ENCODE assay signal across 18 mouse cellular contexts in genomic region chr2:73347136-73347535, GRCm38 (mm10). TPM values are rescaled to one million over a fixed set of nuclear protein-coding genes. Genes with fewer than 3 reads are reported as not detected.
DNase-seq lines count a peak whose midpoint lies in the region; ATAC-seq lines count a peak whose summit lies in the region.
"Had no signal": no experiment of that assay in that cellular context is flagged by ENCODE, and none has a peak within 500 bp of the region (broad histone marks: within the 10 kb centered on the region; RNA-seq: fewer than 3 reads in every experiment).

No protein-coding gene starts in this region.

- H3K27me3 ChIP-seq in hindbrain, embryonic 16.5 days (replicated peaks; ENCODE audit: control insufficient read depth, insufficient read depth, low read length) = no peaks in the 10 kb centered on the region
- H3K27me3 ChIP-seq in hindbrain, embryonic 13.5 days = no peaks in the 10 kb centered on the region
- H3K27me3 ChIP-seq in midbrain, embryonic 16.5 days (ENCODE audit: control insufficient read depth, insufficient read depth, low read depth, low read length) = no peaks in the 10 kb centered on the region
- H3K27me3 ChIP-seq: embryonic facial prominence, embryonic 13.5 days had no signal

- H3K9ac ChIP-seq in hindbrain, embryonic 16.5 days (ENCODE audit: low read depth, low read length) = no peak overlapping the region
- H3K9ac ChIP-seq in hindbrain, embryonic 13.5 days = no peak overlapping the region
- no peak overlapping the region for H3K9ac ChIP-seq in midbrain, embryonic 16.5 days (ENCODE audit: low read depth, low read length)
- H3K9ac ChIP-seq: embryonic facial prominence, embryonic 13.5 days; liver, embryonic 14.5 days had no signal

- H3K9me3 ChIP-seq in hindbrain, embryonic 16.5 days (ENCODE audit: control insufficient read depth, low read length) = no peaks in the 10 kb centered on the region
- no peaks in the 10 kb centered on the region for H3K9me3 ChIP-seq in hindbrain, embryonic 13.5 days
- no peaks in the 10 kb centered on the region for H3K9me3 ChIP-seq in midbrain, embryonic 16.5 days (replicated peaks; ENCODE audit: control insufficient read depth, low read length, poor library complexity, severe bottlenecking)
- H3K9me3 ChIP-seq: embryonic facial prominence, embryonic 13.5 days; megakaryocyte, embryonic 14.5 days had no signal

- no peak overlapping the region for H3K4me2 ChIP-seq in hindbrain, embryonic 16.5 days (ENCODE audit: low read length)
- no peak overlapping the region for H3K4me2 ChIP-seq in hindbrain, embryonic 13.5 days
- H3K4me2 ChIP-seq in midbrain, embryonic 16.5 days (ENCODE audit: low read length) = no peak overlapping the region
- H3K4me2 ChIP-seq: embryonic facial prominence, embryonic 13.5 days had no signal

- H3K36me3 ChIP-seq in hindbrain, embryonic 16.5 days (ENCODE audit: control insufficient read depth, insufficient read depth, low read length) = no peaks in the 10 kb centered on the region
- no peaks in the 10 kb centered on the region for H3K36me3 ChIP-seq in hindbrain, embryonic 13.5 days
- no peaks in the 10 kb centered on the region for H3K36me3 ChIP-seq in midbrain, embryonic 16.5 days (ENCODE audit: control insufficient read depth, insufficient read depth, low read length)
- H3K36me3 ChIP-seq: embryonic facial prominence, embryonic 13.5 days had no signal

- peak overlapping the region; percentile 24; the same call in 1 of the 2 replicates for H3K27ac ChIP-seq in hindbrain, embryonic 16.5 days (ENCODE audit: low read depth, low read length)
- H3K27ac ChIP-seq in hindbrain, embryonic 13.5 days = no peak overlapping the region
- H3K27ac ChIP-seq in midbrain, embryonic 16.5 days (ENCODE audit: low read length) = no peak overlapping the region
- H3K27ac ChIP-seq: liver, embryonic 14.5 days had no signal

- H3K4me3 ChIP-seq in hindbrain, embryonic 16.5 days (ENCODE audit: low read length) = no peak overlapping the region
- H3K4me3 ChIP-seq in hindbrain, embryonic 13.5 days = no peak overlapping the region
- no peak overlapping the region for H3K4me3 ChIP-seq in midbrain, embryonic 16.5 days (ENCODE audit: low read depth, low read length)
- H3K4me3 ChIP-seq: embryonic facial prominence, embryonic 13.5 days; megakaryocyte, embryonic 14.5 days; myocyte had no signal

- H3K4me1 ChIP-seq in hindbrain, embryonic 16.5 days (ENCODE audit: control insufficient read depth, insufficient read depth, low read depth, low read length) = peaks cover 3% of the 10 kb centered on the region; the same call in 1 of the 2 replicates
- peaks cover 14% of the 10 kb centered on the region for H3K4me1 ChIP-seq in hindbrain, embryonic 13.5 days (replicated peaks)
- peaks cover 8% of the 10 kb centered on the region; the same call in 1 of the 2 replicates for H3K4me1 ChIP-seq in midbrain, embryonic 16.5 days (ENCODE audit: control insufficient read depth, insufficient read depth, low read length)

- DNase-seq in embryo, embryonic 10.5 days (ENCODE audit: low spot score) = peak; percentile 28
- DNase-seq in embryo, embryonic 9.5 days (ENCODE audit: extremely low spot score) = no peak
- peak; percentile 10 for DNase-seq in retina, postnatal 1 day
- DNase-seq in retina, embryonic 14.5 days (ENCODE audit: low spot score) = no peak
- no peak for DNase-seq in heart, postnatal 4 days
- DNase-seq: cerebellum, adult 9-10 months; gastrocnemius, postnatal 10 days; kidney, postnatal 4 days; lung, postnatal 10 days; spleen, adult 18-20 months; thymus, adult 18-20 months had no signal

- ATAC-seq in hindbrain, embryonic 16.5 days = no peak
- no peak for ATAC-seq in hindbrain, embryonic 13.5 days (ENCODE audit: low FRiP score)
- 0 out of 2 replicates have a peak, but pooled peaks have one; percentile 51 for ATAC-seq in midbrain, embryonic 16.5 days

- WGBS in hindbrain, embryonic 16.5 days = 63% methylated on average over 6 of the region's 6 CpGs
- WGBS in hindbrain, embryonic 13.5 days = 70% methylated on average over 6 of the region's 6 CpGs
- WGBS in midbrain, embryonic 16.5 days = 57% methylated on average over 6 of the region's 6 CpGs

RNA-seq across cellular contexts. Expression of gene Cir1, which starts 34.6 kb away (rescaled TPM):
- 20.9 and 23.8 TPM in 2 replicates for polyA plus RNA-seq in hindbrain, embryonic 16.5 days (2015; fragmentation: Nextera tagmentation; extraction: Ambion mirVana)
- polyA plus RNA-seq in hindbrain, embryonic 13.5 days (2015; fragmentation: Nextera tagmentation; extraction: Ambion mirVana) = 31.9 and 33.0 TPM in 2 replicates
- polyA plus RNA-seq in midbrain, embryonic 16.5 days (2015; fragmentation: Nextera tagmentation; extraction: Ambion mirVana) = 25.5 and 26.6 TPM in 2 replicates
- total RNA-seq in heart, postnatal 4 days (2021) = 10 to 100 TPM; 10.8 to 11.1 TPM

RNA-seq across cellular contexts. Expression of gene Scrn3, which starts 34.7 kb away (rescaled TPM):
- polyA plus RNA-seq in hindbrain, embryonic 16.5 days (2015; fragmentation: Nextera tagmentation; extraction: Ambion mirVana) = 8.2 and 8.4 TPM in 2 replicates
- polyA plus RNA-seq in hindbrain, embryonic 13.5 days (2015; fragmentation: Nextera tagmentation; extraction: Ambion mirVana) = 9.0 and 9.9 TPM in 2 replicates
- 6.7 and 8.1 TPM in 2 replicates for polyA plus RNA-seq in midbrain, embryonic 16.5 days (2015; fragmentation: Nextera tagmentation; extraction: Ambion mirVana)
- total RNA-seq in heart, postnatal 4 days (2021) = 10 to 100 TPM; 11.2 to 16.6 TPM

RNA-seq across cellular contexts. Expression of gene Gpr155, which starts 39.2 kb away (rescaled TPM):
- polyA plus RNA-seq in hindbrain, embryonic 16.5 days (2015; fragmentation: Nextera tagmentation; extraction: Ambion mirVana) = 12.8 and 14.6 TPM in 2 replicates
- polyA plus RNA-seq in hindbrain, embryonic 13.5 days (2015; fragmentation: Nextera tagmentation; extraction: Ambion mirVana) = 12.4 and 12.7 TPM in 2 replicates
- 13.7 and 15.0 TPM in 2 replicates for polyA plus RNA-seq in midbrain, embryonic 16.5 days (2015; fragmentation: Nextera tagmentation; extraction: Ambion mirVana)
- 1 to 10 TPM; 7.6 TPM for total RNA-seq in heart, postnatal 4 days (2021)

Comparison
In these comparisons a context has a peak if more than half of its experiments do, and no peak if none do; other contexts are left out.
1. DNase-seq: peak in embryo, embryonic 10.5 days (single experiment) and retina, postnatal 1 day (single experiment); none in embryo, embryonic 9.5 days (single experiment), retina, embryonic 14.5 days (single experiment) and heart, postnatal 4 days (single experiment).